Mouse (Mus musculus) C2C12 (cell line): ENCODE results near the gene Rai2.

Experiments used
- CEBPB ChIP-seq: IDR thresholded peaks from one replicate; pipeline ENCODE4 v1.6.1; 2011; ENCODE audit warnings: low read depth, mild to moderate bottlenecking, control low read depth, moderate library complexity
- CTCF ChIP-seq: IDR thresholded peaks from one replicate; pipeline ENCODE4 v1.5.1; 2011; ENCODE audit not compliant: control insufficient read depth, insufficient read depth, insufficient read length
- MAX ChIP-seq: IDR thresholded peaks from one replicate; pipeline ENCODE4 v1.6.1; 2011; ENCODE audit warnings: mild to moderate bottlenecking, control low read depth
- MYOD1 ChIP-seq: IDR thresholded peaks from one replicate; pipeline ENCODE4 v1.6.1; 2011; ENCODE audit warnings: low read depth; ENCODE audit not compliant: control insufficient read depth, insufficient read length
- MYOG ChIP-seq: IDR thresholded peaks from one replicate; pipeline ENCODE4 v1.6.1; 2011; ENCODE audit not compliant: control insufficient read depth, insufficient read length; ENCODE audit errors: extremely low read depth
- USF1 ChIP-seq: IDR thresholded peaks from one replicate; pipeline ENCODE4 v1.6.1; 2011; ENCODE audit warnings: low read depth, mild to moderate bottlenecking, control low read depth, moderate library complexity

GRCm38 (mm10) chrX:161717764-161718382 lies 1.0 kb downstream of the Rai2 start:
- TF ChIP-seq CTCF (no peak), USF1 (no peak), MYOD1 (no peak), CEBPB (no peak), MYOG (no peak), MAX (no peak)
